Mouse (Mus musculus): ENCODE results near the gene Spata2.

Gene Spata2

GRCm38 (mm10) chr2:167492713-167493636 is at the start of gene Spata2:
Spata2 (minus strand) TSS chr2:167492887.
- DNase-seq (ENCODE audit: low read depth, low spot score) = peak; percentile 73

DNA sequence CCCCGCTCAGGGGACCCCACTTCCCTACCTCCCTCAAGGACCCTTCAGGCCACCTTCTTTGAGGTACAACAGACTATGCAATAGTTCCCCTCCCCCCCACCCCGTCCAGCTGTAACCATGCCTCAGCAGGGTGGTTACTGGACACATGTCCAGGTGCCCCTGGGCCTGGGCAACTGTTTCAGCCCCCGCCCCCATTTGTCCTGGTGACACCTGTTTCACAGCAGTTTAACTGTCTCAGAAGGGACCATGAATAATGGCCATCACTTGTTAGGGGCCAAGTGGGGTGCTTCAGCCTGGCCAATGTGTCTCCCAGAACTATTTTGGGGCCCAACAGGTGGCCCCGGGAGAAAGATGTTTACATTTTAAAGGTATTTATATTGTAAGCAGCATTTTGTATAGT is 49.7 kb upstream of the Spata2 start:
- no peak for DNase-seq (ENCODE audit: low read depth, low spot score)

DNA sequence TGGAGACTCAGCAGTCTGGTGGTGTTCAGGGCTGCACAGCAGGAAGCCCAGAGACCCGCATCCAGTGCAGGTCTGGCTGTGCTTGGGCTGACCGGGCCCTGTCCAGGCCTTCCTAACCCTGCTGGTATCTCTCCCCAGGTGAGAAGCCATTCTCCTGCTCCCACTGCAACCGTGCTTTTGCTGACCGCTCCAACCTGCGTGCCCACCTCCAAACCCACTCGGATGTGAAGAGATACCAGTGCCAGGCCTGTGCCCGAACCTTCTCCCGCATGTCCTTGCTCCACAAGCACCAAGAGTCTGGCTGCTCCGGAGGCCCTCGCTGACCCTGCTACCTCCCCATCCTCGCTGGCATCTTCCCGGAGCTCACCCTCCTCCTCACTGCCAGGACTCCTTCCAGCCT is 49.1 kb upstream of the Spata2 start:
- no peak for DNase-seq (ENCODE audit: low read depth, low spot score)

DNA sequence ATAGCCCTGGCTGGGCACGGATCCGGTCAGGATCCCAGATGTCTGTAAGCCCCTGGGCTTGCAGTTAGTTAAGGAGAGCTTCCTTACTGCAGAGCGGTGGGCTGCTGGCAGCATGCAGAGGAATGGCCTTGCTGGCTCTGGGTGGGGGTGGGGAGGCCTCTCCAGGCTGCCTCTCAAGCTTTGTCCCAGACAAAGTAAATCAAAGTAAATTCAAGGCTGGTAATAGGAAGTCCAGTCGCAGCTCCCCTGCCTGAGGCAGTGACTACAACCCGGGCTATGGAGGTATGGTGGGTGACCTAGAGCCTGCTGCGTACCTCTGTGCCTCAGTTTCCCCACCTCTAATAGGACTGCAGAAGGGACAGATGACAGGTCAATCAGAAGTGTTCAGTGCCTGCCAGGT is 48.6 kb upstream of the Spata2 start:
- DNase-seq (ENCODE audit: low read depth, low spot score) = no peak

- DNase-seq (ENCODE audit: low read depth, low spot score) = no peak
Measured at GRCm38 (mm10) chr2:167540477-167541110, 47.9 kb upstream of the Spata2 start.

DNA sequence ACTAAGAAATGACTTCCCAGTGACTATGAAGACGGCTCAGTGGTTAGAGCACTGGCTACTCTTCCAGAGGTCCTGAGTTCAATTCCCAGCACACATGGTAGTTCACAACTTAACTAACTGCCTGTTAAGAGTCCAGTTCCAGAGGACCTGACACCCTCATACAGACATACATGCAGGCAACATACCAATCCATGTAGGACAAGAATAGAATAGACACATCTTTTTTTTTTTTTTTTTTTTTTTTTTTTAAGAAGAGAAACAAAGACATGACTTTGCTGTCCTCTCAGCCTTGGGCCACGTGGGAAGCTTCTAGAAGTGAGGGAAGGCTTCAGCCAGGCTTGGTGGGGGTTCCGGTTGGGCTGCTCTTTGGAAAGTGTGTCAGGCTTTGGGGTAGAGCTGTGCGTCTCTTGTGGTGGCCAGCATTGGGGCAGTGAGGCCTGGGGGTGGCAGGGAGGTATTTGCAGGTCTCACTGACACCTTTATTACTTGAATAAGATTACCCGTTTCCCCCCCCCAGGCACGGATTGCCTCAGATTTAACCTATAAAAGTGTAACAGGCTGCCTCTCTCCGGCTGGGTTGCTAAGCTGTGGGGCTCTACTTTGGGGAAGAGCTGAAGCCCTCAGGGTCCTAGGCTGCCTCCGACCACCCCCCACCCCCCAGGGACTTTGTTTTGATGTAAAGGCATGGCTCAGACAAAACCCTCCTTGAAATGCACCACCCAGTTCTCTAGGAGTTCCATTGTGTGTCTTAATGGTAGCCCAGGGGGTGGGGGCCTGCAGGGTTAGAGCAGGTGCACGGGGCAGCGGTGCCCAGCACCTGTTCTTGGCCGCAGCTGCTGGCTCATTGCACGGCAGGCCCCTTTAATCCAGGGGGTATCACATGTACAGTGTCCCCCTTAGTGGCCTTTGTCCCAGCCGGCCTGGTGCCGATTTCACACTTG is 47.1 kb upstream of the Spata2 start:
- no peak for DNase-seq (ENCODE audit: low read depth, low spot score)

DNA sequence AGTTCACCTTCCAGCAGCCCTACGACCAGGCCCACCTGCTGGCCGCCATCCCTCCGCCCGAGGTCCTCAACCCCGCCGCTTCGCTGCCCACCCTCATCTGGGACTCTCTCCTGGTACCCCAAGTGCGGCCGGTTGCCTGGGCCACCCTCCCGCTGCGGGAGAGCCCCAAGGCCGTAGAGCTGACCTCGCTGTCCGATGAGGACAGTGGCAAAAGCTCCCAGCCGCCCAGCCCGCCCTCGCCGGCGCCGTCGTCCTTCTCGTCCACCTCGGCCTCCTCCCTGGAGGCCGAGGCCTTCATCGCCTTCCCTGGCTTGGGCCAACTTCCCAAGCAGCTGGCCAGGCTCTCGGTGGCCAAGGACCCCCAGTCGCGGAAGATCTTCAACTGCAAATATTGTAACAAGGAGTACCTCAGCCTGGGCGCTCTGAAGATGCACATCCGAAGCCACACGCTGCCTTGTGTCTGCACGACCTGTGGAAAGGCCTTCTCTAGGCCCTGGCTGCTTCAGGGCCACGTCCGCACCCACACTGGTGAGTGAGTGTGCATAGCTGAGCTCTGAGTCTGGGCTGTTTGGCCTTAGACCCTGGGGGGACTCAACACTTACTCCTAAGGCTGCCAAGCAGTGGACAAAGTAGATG is 46.1 kb upstream of the Spata2 start:
- no peak for DNase-seq (ENCODE audit: low read depth, low spot score)

GRCm38 (mm10) chr2:167537476-167538297 is 45.0 kb upstream of the Spata2 start, which contains the start of gene Snai1:
Snai1 (plus strand) TSS chr2:167538195.
- peak; percentile 92 for DNase-seq (ENCODE audit: low read depth, low spot score)

DNA sequence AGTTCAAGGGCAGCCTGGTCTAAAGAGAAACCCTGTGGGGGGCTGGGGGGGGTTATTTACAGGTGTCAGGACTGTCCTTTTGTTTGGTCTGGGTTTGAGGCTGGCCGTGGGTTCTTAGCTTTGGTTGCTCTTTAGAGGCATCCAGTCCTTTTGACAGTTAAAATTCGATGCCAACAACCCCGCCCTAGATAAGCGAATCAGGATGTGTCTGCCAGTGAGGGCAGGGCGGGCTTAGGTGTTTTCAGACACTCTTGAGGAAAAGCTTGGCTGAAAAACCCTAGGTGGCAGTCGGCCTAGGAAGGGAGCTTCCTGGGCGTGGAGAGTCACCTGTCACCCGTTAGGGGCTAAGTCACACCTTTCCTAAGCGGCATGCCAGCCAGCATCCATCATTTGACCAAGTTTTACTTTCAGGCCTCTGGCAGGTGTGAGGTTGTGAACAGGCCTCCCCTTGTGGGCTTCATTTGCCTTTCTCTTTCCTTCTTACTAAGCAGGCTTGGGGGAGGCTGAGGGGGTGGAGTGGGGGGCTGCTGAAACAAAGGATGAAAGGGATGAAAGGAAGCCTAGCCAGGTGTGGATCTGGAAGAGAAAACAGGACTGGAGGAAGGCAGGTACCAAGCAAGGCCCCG is 43.7 kb upstream of the Spata2 start:
- no peak for DNase-seq (ENCODE audit: low read depth, low spot score)

DNA sequence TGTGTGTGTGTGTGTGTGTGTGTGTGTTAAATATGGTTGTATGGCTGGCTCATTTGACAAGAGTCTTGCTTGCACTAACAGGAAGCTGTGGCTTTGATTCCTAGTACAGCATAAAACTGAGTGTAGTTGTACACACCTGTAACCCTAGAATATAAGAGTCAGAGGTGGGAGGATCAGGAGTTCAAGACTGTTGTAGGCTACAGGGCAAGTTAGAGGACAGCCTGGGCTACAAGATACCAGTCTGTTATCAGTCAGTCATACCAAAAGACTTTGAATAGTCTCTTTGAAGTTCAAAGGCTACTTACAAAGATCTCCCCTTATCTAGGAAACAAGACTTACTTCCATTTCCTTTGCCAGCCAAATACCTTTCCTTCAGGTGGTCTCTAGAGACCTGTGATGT is 41.2 kb upstream of the Spata2 start:
- DNase-seq (ENCODE audit: low read depth, low spot score) = no peak

- no peak for DNase-seq (ENCODE audit: low read depth, low spot score)
Measured at GRCm38 (mm10) chr2:167532131-167532530, 39.4 kb upstream of the Spata2 start.

DNA sequence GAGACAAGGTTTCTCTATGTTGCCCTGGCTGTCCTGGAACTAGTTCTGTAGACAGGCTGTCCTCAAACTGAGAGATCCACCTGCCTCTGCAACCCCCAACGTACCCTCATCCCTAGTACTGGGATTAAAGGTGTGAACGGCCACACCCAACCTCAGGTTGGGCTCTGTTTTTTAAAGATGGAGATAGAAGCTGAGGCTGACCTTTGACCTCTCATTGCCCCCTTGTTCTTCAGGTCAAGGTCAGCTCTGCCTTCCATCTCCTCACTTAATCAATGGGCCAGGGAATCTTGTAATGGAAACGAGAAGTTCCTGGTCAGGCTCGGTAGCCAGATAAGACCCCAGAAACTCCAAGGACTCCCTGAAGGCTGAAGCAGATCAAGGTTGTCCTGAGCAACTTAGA is 37.8 kb upstream of the Spata2 start:
- no peak for DNase-seq (ENCODE audit: low read depth, low spot score)

- no peak for DNase-seq (ENCODE audit: low read depth, low spot score)
Measured at GRCm38 (mm10) chr2:167529935-167530513, 37.3 kb upstream of the Spata2 start.

GRCm38 (mm10) chr2:167528278-167528677 is 35.6 kb upstream of the Spata2 start:
- no peak for DNase-seq (ENCODE audit: low read depth, low spot score)

- DNase-seq (ENCODE audit: low read depth, low spot score) = no peak
Measured at GRCm38 (mm10) chr2:167519606-167520252, 27.0 kb upstream of the Spata2 start.

DNA sequence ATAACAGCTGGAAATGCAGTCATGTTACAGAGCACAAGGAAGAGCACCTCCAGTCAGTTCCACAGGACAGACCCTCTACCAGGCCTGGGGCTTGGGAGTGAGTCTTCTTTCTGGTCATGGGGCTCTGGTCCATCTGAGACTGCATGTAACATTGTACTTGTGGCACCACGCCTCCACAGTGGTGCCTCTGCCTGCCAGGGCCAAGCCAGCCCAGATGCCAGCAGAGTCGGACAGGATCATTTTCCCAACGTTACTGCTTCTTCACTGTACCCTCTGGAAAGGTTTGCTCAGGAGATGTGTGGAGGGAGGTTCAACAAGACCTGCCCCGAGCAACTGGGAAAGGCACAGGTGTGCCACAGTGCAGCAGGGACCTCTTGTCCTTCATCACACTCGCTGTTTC is 23.0 kb upstream of the Spata2 start:
- DNase-seq (ENCODE audit: low read depth, low spot score) = no peak

GRCm38 (mm10) chr2:167514641-167515040 is 22.0 kb upstream of the Spata2 start:
- DNase-seq (ENCODE audit: low read depth, low spot score) = no peak

DNA sequence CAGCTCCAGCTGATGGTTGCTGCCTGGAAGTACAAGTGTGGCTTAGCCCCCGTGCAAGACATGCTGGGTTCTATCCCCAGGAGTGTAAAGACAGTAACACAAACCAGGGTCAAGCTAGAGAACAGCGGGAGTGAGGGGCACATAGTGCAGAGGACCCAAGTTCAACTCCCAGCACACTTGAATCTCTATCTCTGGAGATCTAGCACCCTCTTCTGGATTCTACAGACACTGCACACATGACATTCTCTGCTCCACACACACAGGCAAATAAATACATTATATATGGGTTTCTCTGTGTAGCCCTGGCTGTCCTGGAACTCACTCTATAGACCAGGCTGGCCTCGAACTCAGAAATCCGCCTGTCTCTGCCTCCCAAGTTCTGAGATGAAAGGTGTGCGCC is 20.3 kb upstream of the Spata2 start:
- DNase-seq (ENCODE audit: low read depth, low spot score) = no peak

GRCm38 (mm10) chr2:167512365-167512764 is 19.7 kb upstream of the Spata2 start:
- no peak for DNase-seq (ENCODE audit: low read depth, low spot score)

All from WW6 (cell line).